In the genomic region with DNA sequence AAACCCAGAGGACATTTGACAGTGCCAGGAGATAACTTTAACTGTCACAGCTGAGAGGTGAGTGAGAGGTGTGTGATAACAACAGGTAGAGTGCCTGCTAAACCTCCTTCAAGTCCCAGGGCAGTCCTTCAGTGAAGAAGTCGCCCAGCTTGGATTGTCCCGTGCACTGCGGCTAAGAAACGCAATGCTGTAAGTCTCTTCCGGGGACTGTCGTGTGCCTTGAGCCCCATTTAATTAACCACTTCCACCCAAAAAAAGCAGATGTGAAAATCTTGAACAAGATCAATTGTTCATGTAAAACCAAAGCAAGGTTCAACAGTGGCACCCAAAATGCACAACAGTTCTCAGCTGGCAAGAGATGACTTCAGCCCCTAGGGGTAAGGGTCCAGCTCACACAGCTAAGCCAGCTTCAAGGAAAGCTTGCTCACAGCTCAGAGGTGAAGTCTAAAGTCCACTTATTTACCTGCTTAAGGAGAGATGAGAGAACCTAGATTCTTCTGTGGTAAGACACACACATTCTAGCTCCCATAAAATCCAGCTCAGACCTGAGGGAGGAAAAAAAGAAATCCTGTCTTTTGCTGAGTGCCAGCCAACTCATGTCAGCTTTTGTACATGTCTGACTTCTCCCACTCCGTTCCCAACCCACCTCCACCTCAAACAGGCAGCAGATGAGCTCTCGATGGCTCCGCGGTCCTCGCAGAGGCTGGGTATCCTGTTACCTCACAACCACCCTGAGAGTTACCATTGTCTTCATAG, we compare ENCODE assay signal across 18 mouse cellular contexts. TPM values are rescaled to one million over a fixed set of nuclear protein-coding genes. Genes with fewer than 3 reads are reported as not detected.
DNase-seq lines count a peak whose midpoint lies in the region; ATAC-seq and TF ChIP-seq lines count a peak whose summit lies in the region.
"Had no signal": no experiment of that assay in that cellular context is flagged by ENCODE, and none has a peak within 500 bp of the region (broad histone marks: within the 10 kb centered on the region; RNA-seq: fewer than 3 reads in every experiment).

No protein-coding gene starts in this region.

- no peak overlapping the region; the same call in 1 of the 2 replicates for H3K27ac ChIP-seq in embryonic facial prominence, embryonic 13.5 days
- no peak overlapping the region for H3K27ac ChIP-seq in limb, embryonic 14.5 days (replicated peaks; ENCODE audit: low read depth, low read length)
- H3K27ac ChIP-seq in forebrain, embryonic 11.5 days (ENCODE audit: low read depth, low read length), result no peak overlapping the region
- H3K27ac ChIP-seq: hindbrain, embryonic 15.5 days; midbrain, embryonic 15.5 days; stomach, embryonic 15.5 days had no signal

- peaks cover 34% of the 10 kb centered on the region for H3K4me1 ChIP-seq in embryonic facial prominence, embryonic 13.5 days
- no peaks in the 10 kb centered on the region for H3K4me1 ChIP-seq in limb, embryonic 14.5 days (ENCODE audit: control insufficient read depth, insufficient read depth, low read length)
- H3K4me1 ChIP-seq in forebrain, embryonic 11.5 days (replicated peaks; ENCODE audit: control insufficient read depth, insufficient read depth, low read length), result 0 out of 2 replicates have a peak, but pooled peaks cover 2% of the 10 kb centered on the region
- H3K4me1 ChIP-seq: hindbrain, embryonic 15.5 days; midbrain, embryonic 15.5 days had no signal

- no peak for TF ChIP-seq POLR2A in limb, embryonic 14.5 days (IDR thresholded peaks at IDR 0.05; ENCODE audit: borderline replicate concordance, extremely low read depth, insufficient read depth, insufficient read length)

- H3K9ac ChIP-seq in embryonic facial prominence, embryonic 13.5 days, result peak overlapping the region; percentile 44; the same call in 1 of the 2 replicates
- H3K9ac ChIP-seq in limb, embryonic 14.5 days (ENCODE audit: low read depth, low read length, severe bottlenecking), result 0 out of 2 replicates have a peak overlapping the region, but pooled peaks have one; percentile 2
- H3K9ac ChIP-seq in forebrain, embryonic 11.5 days (ENCODE audit: low read length), result no peak overlapping the region
- H3K9ac ChIP-seq: heart, embryonic 12.5 days; hindbrain, embryonic 15.5 days; midbrain, embryonic 15.5 days; stomach, embryonic 15.5 days had no signal

- H3K27me3 ChIP-seq in embryonic facial prominence, embryonic 13.5 days, result no peaks in the 10 kb centered on the region
- no peaks in the 10 kb centered on the region for H3K27me3 ChIP-seq in limb, embryonic 14.5 days (ENCODE audit: control insufficient read depth, insufficient read depth, low read length)
- peaks cover 2% of the 10 kb centered on the region; the same call in 1 of the 2 replicates for H3K27me3 ChIP-seq in forebrain, embryonic 11.5 days (ENCODE audit: control insufficient read depth, insufficient read depth, low read length)
- H3K27me3 ChIP-seq: heart, embryonic 12.5 days; hindbrain, embryonic 15.5 days; midbrain, embryonic 15.5 days; stomach, embryonic 15.5 days had no signal

- H3K4me2 ChIP-seq in embryonic facial prominence, embryonic 13.5 days, result no peak overlapping the region
- H3K4me2 ChIP-seq in limb, embryonic 14.5 days (replicated peaks; ENCODE audit: low read depth, low read length, severe bottlenecking), result no peak overlapping the region
- H3K4me2 ChIP-seq in forebrain, embryonic 11.5 days (ENCODE audit: low read depth, low read length, severe bottlenecking), result no peak overlapping the region
- H3K4me2 ChIP-seq: heart, embryonic 12.5 days; hindbrain, embryonic 15.5 days; liver, embryonic 11.5 days; midbrain, embryonic 15.5 days; stomach, embryonic 15.5 days had no signal

- no peak overlapping the region for H3K4me3 ChIP-seq in embryonic facial prominence, embryonic 13.5 days
- H3K4me3 ChIP-seq in limb, embryonic 14.5 days (replicated peaks; ENCODE audit: low read length), result no peak overlapping the region
- no peak overlapping the region for H3K4me3 ChIP-seq in forebrain, embryonic 11.5 days (ENCODE audit: low read depth, low read length)
- H3K4me3 ChIP-seq: heart, embryonic 12.5 days; hindbrain, embryonic 15.5 days; midbrain, embryonic 15.5 days; stomach, embryonic 15.5 days had no signal

- ATAC-seq in embryonic facial prominence, embryonic 13.5 days (ENCODE audit: insufficient number of reproducible peaks, insufficient read depth, low FRiP score, low TSS enrichment, low read depth), result no peak
- no peak for ATAC-seq in limb, embryonic 14.5 days (ENCODE audit: low FRiP score, low read depth)
- no peak for ATAC-seq in forebrain, embryonic 11.5 days (replicated peaks; ENCODE audit: low FRiP score)
- ATAC-seq: midbrain, embryonic 15.5 days had no signal

- H3K9me3 ChIP-seq in embryonic facial prominence, embryonic 13.5 days, result no peaks in the 10 kb centered on the region
- no peaks in the 10 kb centered on the region for H3K9me3 ChIP-seq in limb, embryonic 14.5 days (ENCODE audit: control insufficient read depth, low read length)
- H3K9me3 ChIP-seq in forebrain, embryonic 11.5 days (ENCODE audit: control insufficient read depth, low read length), result no peaks in the 10 kb centered on the region
- H3K9me3 ChIP-seq: G1E; heart, embryonic 12.5 days; hindbrain, embryonic 15.5 days; midbrain, embryonic 15.5 days; stomach, embryonic 15.5 days had no signal

- peak; percentile 38 for DNase-seq in kidney, adult 9 months
- DNase-seq in kidney, postnatal 25 days, result no peak
- peak; percentile 49 for DNase-seq in R1 (ENCODE audit: low read depth, low spot score)
- DNase-seq in limb, embryonic 14.5 days (ENCODE audit: low spot score), result no peak
- DNase-seq in testis, postnatal 10 days (ENCODE audit: low spot score), result no peak
- DNase-seq in forebrain, embryonic 11.5 days (ENCODE audit: low spot score), result no peak
- DNase-seq: adrenal gland, adult 2 months; cerebellum, adult 11 months; cerebellum, postnatal 25 days; kidney, postnatal 4 days; thymus, postnatal 14 days had no signal

- 48% methylated on average over 11 of the region's 11 CpGs for WGBS in embryonic facial prominence, embryonic 13.5 days
- WGBS in limb, embryonic 14.5 days, result 56% methylated on average over 11 of the region's 11 CpGs
- 68% methylated on average over 11 of the region's 11 CpGs for WGBS in forebrain, embryonic 11.5 days

- no peaks in the 10 kb centered on the region for H3K36me3 ChIP-seq in embryonic facial prominence, embryonic 13.5 days
- H3K36me3 ChIP-seq in limb, embryonic 14.5 days (ENCODE audit: control insufficient read depth, insufficient read depth, low read length), result no peaks in the 10 kb centered on the region
- no peaks in the 10 kb centered on the region for H3K36me3 ChIP-seq in forebrain, embryonic 11.5 days (ENCODE audit: control insufficient read depth, insufficient read depth, low read length)
- H3K36me3 ChIP-seq: G1E; heart, embryonic 12.5 days; hindbrain, embryonic 15.5 days; midbrain, embryonic 15.5 days; stomach, embryonic 15.5 days had no signal

RNA-seq across cellular contexts. Expression of a gene that starts 34.3 kb away (rescaled TPM):
- 74.7 and 87.7 TPM in 2 replicates for polyA plus RNA-seq in embryonic facial prominence, embryonic 13.5 days (2015; fragmentation: Nextera tagmentation; extraction: Ambion mirVana)
- polyA plus RNA-seq in limb, embryonic 14.5 days (2012; rRNA removed), result 86.2 and 115 TPM in 2 replicates
- 80.4 and 93.3 TPM in 2 replicates for polyA plus RNA-seq in limb, embryonic 14.5 days (2014; fragmentation: Nextera tagmentation; extraction: Ambion mirVana)
- polyA plus RNA-seq in forebrain, embryonic 11.5 days (2014; fragmentation: Nextera tagmentation; extraction: Ambion mirVana), result 15.6 and 16.1 TPM in 2 replicates

Comparison
In these comparisons a context has a peak if more than half of its experiments do, and no peak if none do; other contexts are left out.
1. DNase-seq: peak in kidney, adult 9 months (single experiment) and R1 (single experiment); none in kidney, postnatal 25 days (0 of 2), limb, embryonic 14.5 days (single experiment), testis, postnatal 10 days (single experiment) and forebrain, embryonic 11.5 days (single experiment).